Mouse (Mus musculus) neutrophil, adult 5-6 weeks (primary cell): ENCODE measurements around the gene Ssh2. TPM values are rescaled to one million over a fixed set of nuclear protein-coding genes. Genes with fewer than 3 reads are reported as not detected.
A peak's percentile ranks its signal among the peaks of the same experiment; 100 is the strongest.

Source experiments
- ATAC-seq: fragments of 151-379, 151-347 bp; 2 replicates; pipeline ENCODE4 v1.8.0; 2017; ENCODE audit warnings: mild to moderate bottlenecking, moderate TSS enrichment; ENCODE audit not compliant: insufficient number of reproducible peaks, poor library complexity, low FRiP score, severe bottlenecking; ENCODE audit errors: extremely low read depth
- total RNA-seq: library from RNA; stranded (forward); fragments of 200-1000 nt; gene quantifications from 2 replicates; pipeline ENCODE4 v1.2.3, GENCODE M21; 2017

Gene Ssh2
- total RNA-seq, 1 experiment from 2014 or later: 463 TPM

DNA sequence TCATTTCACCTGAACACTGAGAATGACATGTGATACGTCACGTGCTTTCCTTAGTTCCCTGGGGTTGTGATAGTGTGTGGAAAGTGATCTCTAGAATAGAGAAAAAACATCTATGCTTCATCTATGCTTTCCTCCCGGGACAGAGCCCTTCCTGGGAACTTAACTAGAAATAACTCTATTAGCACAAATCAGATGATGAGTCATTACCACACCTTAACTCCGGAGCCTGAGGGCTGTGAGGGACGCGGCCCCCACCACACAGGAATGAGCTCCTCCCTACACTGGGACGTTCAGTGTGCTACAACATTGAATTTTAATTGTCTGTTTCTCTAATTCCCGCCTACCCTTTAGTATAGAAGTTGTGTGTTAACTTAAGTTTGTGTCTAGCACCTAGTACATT, 224.9 kb downstream of the Ssh2 start:
- ATAC-seq: no peak

- no peak for ATAC-seq
Measured at GRCm38 (mm10) chr11:77442186-77443170, 226.4 kb downstream of the Ssh2 start.

DNA sequence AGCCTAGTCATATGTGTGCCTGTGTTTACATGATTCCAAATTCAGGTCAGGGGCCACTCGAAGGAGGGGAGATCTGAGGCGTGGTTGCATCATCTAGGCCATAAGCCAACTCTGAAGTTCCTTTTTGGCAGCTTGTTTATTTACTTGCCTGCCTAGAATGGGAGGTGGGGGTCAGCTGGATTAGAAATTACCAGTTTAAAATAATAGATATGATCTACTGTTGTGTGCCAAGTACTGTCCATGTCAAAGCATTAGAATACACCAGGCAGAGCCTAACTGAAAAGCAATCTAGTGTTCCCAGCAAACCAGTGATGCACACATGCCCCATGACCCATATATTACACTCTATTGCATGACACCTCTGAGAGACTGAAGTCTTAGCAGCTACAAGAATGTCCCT, 228.9 kb downstream of the Ssh2 start:
- no peak for ATAC-seq

GRCm38 (mm10) chr11:77446628-77447041, 230.5 kb downstream of the Ssh2 start:
- ATAC-seq: peak; percentile 82

DNA sequence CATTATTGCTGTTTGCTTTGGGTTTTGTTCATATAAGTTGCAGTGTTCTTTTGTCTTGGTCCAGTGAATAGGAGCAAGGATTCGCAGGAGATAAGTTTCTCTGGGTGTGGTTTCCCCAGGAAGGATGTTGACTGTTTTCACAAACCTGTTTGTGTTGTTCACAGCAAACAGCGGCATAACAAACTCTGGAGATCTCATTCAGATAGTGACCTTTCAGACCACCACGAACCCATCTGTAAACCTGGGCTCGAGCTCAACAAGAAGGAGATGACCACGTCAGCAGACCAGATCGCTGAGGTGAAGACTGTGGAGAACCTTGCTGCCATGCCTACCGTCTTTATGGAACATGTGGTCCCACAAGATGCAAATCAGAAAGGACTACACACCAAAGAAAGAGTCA, 233.1 kb downstream of the Ssh2 start:
- ATAC-seq: no peak

DNA sequence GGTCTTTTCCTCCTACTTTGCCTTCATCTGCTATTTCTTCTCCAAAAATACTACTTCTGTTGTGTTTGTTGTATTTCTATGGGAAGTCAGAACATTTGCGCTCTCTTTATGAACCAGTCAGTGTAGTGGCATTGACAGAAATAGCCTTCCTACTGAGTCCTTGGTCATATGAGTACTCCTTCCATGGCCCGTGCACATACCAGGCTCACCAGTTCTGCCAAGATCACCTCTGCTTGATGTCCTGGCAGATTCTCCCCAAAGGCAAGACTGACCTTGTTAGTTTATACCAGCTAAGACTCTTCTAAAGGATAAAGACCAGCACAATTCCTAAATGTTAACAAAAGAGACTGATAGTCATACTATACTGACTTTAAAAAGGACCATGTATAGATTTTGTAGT, 235.6 kb downstream of the Ssh2 start:
- ATAC-seq: no peak

DNA sequence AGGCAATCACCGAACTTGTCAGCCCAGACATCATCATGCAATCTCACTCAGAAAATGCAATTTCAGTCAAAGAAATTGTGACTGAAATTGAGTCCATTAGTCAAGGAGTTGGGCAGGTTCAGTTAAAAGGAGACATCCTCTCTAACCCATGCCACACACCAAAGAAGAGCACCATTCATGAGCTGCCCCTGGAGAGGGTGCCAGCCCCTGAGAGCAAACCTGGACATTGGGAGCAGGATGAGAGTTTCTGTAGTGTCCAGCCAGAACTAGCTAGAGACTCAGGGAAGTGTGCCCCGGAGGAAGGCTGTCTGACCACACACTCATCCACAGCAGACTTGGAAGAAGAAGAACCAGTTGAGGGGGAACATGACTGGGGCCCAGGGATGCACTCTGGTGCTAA, 237.3 kb downstream of the Ssh2 start:
- ATAC-seq: no peak

DNA sequence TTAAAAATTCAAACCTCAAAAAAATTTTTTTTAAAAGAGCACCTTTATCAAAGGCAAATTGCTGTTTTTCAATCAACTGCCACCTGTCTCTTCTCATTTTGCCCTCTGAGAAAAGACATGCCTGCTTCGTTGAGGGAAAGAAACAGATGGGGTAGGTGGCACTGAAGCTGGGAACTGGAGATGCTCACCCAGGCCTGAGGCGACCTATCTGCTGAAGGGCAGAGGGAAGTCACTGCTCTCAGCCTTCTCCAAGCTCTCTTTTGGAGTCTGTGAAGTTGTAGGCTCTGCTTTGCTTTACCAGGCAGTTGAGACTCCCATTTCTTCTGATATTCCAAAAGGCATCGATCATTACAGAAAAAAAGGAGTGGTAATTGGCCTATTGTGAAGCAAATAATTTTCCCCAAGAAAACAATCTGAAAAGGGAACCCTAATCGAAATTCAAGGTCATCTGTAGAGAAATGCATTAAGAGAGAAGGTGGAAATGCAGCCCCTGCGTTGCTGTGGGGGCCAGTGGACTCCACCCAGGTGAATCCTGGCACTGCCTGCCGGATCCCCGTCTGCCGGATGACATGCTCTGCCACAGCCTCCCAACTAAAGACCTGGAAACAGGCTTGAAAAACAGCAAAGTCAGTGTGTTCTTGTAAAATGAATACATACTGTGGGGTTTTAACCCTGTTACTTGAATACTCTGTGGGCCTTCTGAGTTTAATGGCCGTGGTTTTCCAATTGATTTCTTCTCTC, 239.9 kb downstream of the Ssh2 start:
- no peak for ATAC-seq

- ATAC-seq: no peak
Measured at GRCm38 (mm10) chr11:77456866-77457265, 240.8 kb downstream of the Ssh2 start.

DNA sequence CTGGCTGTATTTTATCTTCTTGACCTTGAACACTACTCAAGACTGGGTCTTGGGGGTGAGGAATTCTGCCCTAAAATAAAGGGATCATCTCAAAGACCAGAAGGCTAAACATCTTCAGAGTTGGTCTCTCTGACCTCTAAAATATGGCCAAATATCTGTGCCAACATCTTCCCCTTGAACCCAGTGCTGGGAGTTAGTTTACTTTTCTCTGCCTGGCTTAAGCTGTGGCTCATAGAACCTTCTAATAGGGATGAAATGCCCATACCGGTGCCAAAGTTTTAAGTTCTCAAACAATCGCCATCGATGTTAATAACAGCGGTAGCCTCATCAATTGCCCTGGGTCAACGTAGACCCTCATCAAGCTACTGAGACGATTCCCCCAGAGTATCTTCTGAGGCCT, 245.8 kb downstream of the Ssh2 start:
- no peak for ATAC-seq

- ATAC-seq: no peak
Measured at GRCm38 (mm10) chr11:77462283-77463100, 246.4 kb downstream of the Ssh2 start, which contains the start of gene Coro6. Gene Coro6, plus strand, starts transcription at chr11:77462411.

- no peak for ATAC-seq
Measured at GRCm38 (mm10) chr11:77463101-77463445, 247.0 kb downstream of the Ssh2 start.

GRCm38 (mm10) chr11:77463786-77464185, 247.7 kb downstream of the Ssh2 start:
- ATAC-seq: no peak

DNA sequence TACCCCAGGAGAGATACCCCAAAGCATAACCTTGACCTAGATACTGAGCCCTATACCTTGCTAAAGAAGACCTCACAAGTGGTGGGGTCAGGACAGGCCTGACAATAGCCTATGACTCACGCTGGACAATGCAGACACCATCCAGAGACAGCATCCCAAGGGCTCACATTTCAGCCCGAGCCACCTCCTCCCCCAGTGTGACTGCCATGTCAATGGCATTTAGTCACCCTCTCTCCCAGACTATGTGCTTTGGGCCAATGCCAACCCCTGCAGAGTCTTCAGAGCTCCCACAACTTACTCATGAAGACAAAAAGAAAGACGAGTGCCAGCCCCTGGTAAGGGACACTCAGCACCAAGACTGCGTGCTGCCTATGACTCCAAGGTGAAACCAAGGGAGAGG, 248.6 kb downstream of the Ssh2 start:
- ATAC-seq: no peak

DNA sequence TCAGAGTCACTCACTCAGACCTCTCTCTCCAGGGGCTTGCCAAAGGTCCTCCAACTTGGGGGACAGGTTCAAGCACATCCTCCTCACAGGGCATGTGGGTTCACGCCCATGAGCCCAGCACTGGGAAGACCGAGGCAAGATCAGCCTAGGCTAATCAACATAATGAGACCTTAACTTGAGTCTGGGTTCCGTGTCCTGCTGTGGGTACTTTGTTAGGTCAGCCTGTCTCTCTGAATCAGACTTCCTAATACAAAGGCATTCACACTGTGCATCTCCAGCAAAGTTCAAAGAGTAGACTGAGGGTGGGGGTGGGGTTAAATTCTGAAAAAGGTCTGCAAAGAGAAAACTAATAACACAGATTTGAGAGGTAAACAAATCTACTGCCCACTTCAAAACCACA, 249.0 kb downstream of the Ssh2 start:
- ATAC-seq: no peak

GRCm38 (mm10) chr11:77466544-77466943, 250.5 kb downstream of the Ssh2 start:
- no peak for ATAC-seq

GRCm38 (mm10) chr11:77467157-77467556, 251.1 kb downstream of the Ssh2 start:
- ATAC-seq: peak; percentile 50

DNA sequence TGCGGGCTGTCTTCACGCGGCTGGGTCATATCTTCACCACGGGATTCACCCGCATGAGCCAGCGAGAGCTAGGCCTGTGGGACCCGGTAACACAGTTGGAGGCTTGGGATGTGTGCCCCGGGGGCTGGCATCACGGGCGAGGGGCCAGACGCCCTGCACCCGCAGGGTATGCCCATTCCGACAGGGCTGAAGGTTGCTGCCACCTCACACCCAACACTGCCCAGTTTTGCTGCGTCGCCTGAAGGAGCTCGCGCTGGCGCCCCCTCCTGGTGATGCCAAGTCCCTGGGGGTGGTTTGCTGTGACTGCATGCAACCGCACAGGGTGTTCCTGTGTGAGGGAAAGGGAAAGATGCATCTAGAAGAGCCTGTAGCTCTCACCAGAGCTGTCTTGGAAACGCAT, 251.7 kb downstream of the Ssh2 start:
- peak; percentile 33 for ATAC-seq

DNA sequence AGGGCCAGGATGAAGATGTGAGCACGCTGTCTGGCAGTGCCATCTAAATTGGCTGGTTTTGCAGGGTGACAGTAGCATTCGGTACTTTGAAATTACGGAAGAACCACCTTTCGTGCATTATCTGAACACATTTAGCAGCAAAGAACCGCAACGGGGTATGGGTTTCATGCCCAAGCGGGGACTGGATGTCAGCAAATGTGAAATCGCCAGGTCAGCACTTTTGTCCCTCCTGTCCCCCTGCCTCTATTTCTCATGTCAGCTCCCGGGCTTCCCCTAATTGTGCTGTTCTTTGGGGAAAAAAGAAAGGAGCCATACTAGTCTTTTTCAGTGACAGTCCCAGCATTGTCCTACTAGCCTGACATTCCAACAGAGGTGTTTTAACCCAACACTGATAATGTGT, 252.3 kb downstream of the Ssh2 start:
- ATAC-seq: no peak
